Mouse (Mus musculus): Measurements from ENCODE around the gene Vmn2r14.
"Not testable (repeated sequence)": the region's sequence is repeated elsewhere in the genome, so short reads cannot be mapped to it uniquely, and the experiment has no call there.

- TF ChIP-seq CTCF, POLR2A (IDR thresholded peaks at IDR 0.05; ENCODE audit: extremely low read depth, insufficient read depth, low read length): not testable (repeated sequence)
These were observed 57.7 kb downstream of the Vmn2r14 start for GRCm38 (mm10) chr5:109166851-109167250.
